Mouse (Mus musculus) neural tube, embryonic 11.5 days (tissue): ENCODE results near the gene Dpf1. TPM values are rescaled to one million over a fixed set of nuclear protein-coding genes. Genes with fewer than 3 reads are reported as not detected.

Source experiments
- polyA plus RNA-seq: library from polyadenylated mRNA; unstranded; fragments of >200 nt; fragmentation: Nextera tagmentation; extraction: Ambion mirVana; gene quantifications from 2 replicates; pipeline ENCODE4 v1.2.1, GENCODE M21; 2014

The Dpf1 gene
- polyA plus RNA-seq, 1 experiment from 2014 or later = 65.2 TPM

Other genes starting within 250 kb of the Dpf1 start
- gene Ryr1, start 178.8 kb upstream of the Dpf1 start, polyA plus RNA-seq = 2.0 and 2.2 TPM in 2 replicates
- gene Rasgrp4, start 169.1 kb upstream of the Dpf1 start, polyA plus RNA-seq = 0.76 and 0.82 TPM in 2 replicates
- gene Fam98c, start 147.7 kb upstream of the Dpf1 start, polyA plus RNA-seq = 17.2 and 19.1 TPM in 2 replicates
- 0.34 and 0.46 TPM in 2 replicates for gene Ggn, start 133.7 kb upstream of the Dpf1 start, polyA plus RNA-seq
- gene Spred3, start 133.5 kb upstream of the Dpf1 start, polyA plus RNA-seq = 5.6 and 6.5 TPM in 2 replicates
- 321 and 325 TPM in 2 replicates for gene Psmd8, start 123.2 kb upstream of the Dpf1 start, polyA plus RNA-seq
- 0.56 and 1.0 TPM in 2 replicates for gene Catsperg1, start 89.9 kb upstream of the Dpf1 start, polyA plus RNA-seq
- 0.41 and 1.2 TPM in 2 replicates for gene Kcnk6, start 71.4 kb upstream of the Dpf1 start, polyA plus RNA-seq
- gene Yif1b, start 65.6 kb upstream of the Dpf1 start, polyA plus RNA-seq = 87.3 and 94.1 TPM in 2 replicates
- gene 2200002D01Rik, start 55.5 kb upstream of the Dpf1 start, polyA plus RNA-seq = 1.2 and 1.6 TPM in 2 replicates
- 27.0 and 28.1 TPM in 2 replicates for gene Spint2, start 22.0 kb upstream of the Dpf1 start, polyA plus RNA-seq
- 44.2 and 55.8 TPM in 2 replicates for gene Ppp1r14a, start 14.6 kb upstream of the Dpf1 start, polyA plus RNA-seq
- gene Sipa1l3, start 214.7 kb downstream of the Dpf1 start, polyA plus RNA-seq = 10.3 and 11.9 TPM in 2 replicates